Mouse (Mus musculus) T-helper 2 cell (primary cell): ENCODE results near the gene Selenot.
"Not testable (repeated sequence)": the region's sequence is repeated elsewhere in the genome, so short reads cannot be mapped to it uniquely, and the experiment has no call there.

Experiments
- in situ Hi-C: fragments of 300-600 bp; cut with MboI, MseI; formaldehyde crosslinking; loops from one replicate; pipeline ENCODE4 v1.15.1; 2025; ENCODE audit warnings: high pct_unique_total_duplicates

Selenot gene

GRCm38 (mm10) chr3:58576137-58577066 lies at the start of gene Selenot:
TSS of gene Selenot (plus strand) at chr3:58576636.
- in situ Hi-C loops = no loop called here

DNA sequence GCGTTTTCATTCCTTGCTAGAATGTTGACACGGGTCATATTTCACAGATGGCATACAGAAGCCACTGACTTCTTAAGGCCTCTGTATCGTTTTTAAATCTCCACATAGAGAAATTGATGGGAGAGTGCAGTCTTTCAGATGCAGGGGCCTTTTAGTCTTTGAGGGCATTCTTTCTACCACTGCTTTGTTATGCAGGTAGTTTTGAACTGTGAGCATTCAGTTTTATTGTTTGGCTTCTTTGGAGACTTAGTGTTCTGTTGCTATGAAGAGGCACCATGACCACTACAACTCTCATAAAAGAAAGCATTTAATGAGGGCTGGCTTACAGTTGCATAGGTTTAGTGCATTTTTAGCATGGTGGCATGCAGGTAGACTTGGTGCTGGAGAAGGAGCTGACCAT lies 39.9 kb upstream of the Selenot start:
- in situ Hi-C loops = loop anchor here (5.0 kb wide), 1 partner anchor 36 kb away; no protein-coding TSS in a partner anchor

DNA sequence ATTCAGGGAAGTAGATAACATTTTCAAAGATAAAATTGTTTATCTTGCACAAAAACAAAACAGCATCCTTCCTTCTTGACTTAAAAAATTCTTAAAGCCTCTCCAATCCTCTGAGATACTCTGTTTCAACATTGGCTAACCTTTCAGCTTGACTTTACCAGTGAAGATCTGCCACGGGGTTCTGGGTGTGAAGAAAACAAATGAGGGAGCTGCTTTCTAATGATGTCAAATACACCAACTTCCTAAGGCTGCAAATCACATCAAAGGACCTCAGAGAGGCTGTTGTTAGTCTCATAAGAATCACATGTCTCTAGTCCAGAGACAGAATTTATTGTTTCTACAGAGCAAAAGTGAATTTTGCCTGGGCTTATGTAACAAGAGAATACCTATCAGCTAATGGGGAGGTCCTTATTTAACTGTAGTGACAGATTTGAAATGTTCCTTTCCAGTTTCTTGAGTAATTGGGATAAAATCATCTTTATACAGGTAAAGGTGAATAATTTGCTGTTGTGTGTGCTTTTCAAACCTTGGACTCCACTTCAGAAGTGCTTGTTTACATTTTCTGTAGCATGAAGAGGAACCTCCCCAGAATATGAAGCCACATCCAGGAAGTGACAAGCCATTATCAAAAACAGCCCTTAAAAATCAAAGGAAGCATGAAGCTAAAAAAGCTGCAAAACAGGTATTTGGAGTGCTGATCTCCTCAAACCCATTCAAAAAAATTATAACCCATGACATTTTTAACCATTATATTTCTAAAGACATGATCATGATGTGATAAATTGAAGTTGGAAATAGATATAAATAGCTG lies 24.2 kb upstream of the Selenot start:
- in situ Hi-C loops = no loop called here

- in situ Hi-C loops = no loop called here
Observed at GRCm38 (mm10) chr3:58556649-58557048, 19.8 kb upstream of the Selenot start.

DNA sequence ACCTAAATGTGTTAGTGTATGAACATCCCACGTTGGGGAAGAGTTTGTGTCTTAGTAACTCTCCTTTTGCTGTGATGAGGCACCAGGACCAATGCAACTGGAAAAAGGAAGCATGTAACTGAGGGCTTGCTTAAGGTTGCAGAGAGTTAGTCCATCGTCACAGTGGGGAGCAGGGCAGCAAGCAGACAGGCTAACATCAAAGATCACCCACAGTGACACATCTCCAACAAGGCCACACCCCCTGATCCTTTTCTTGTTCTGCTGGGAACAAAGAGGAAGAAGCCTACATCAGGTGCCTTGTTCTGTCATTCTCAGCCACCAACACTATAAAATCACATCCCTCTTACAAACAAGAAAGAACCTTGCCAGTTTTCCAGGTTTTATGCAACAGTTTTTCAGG lies 16.5 kb upstream of the Selenot start:
- in situ Hi-C loops = no loop called here

- in situ Hi-C loops = no loop called here
Observed at GRCm38 (mm10) chr3:58561437-58561836, 15.0 kb upstream of the Selenot start.

DNA sequence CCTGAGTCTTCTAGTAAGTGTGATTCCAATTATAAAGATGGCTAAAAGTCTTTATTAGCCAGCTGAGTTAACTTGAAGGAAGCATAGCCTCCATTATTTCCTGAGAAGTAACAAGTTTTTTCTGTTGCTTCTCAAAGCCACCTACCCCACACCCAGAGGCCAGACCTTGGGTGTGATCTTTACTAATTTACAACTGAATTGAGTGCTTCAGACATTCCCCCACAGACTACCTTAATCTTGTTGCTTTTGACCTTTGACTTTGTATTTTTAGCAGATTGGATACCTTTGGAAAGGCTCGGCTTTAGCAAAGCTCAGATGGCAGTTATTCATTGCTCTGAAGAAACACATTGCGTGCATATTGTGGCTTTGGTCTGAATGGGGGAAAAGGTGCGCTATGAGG lies 5.6 kb upstream of the Selenot start:
- in situ Hi-C loops = loop anchor here (5.0 kb wide), 1 partner anchor 34 kb away; no protein-coding TSS in a partner anchor

DNA sequence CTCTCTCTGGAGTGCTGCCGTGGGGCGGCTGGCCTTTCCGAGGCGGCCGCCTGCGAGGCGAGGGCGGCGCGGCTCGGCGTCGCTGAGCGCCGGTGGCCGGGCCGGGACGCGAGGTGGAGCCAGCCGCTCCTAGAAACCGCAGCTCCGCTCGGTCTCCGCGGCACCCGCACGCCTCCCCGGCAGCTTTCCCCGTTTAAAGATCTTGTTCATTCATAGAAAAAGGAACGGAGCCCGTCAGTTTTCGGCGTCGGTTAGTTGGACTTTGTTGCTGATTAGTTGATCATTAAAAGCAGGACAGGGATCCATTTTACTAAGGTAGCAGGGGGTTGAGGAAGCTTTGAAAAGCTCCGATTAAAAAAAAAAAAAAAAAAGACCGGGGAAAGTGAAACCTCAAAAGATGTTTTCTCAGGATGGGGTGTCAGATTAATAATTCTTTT lies 649 bp downstream of the Selenot start:
- in situ Hi-C loops = no loop called here

DNA sequence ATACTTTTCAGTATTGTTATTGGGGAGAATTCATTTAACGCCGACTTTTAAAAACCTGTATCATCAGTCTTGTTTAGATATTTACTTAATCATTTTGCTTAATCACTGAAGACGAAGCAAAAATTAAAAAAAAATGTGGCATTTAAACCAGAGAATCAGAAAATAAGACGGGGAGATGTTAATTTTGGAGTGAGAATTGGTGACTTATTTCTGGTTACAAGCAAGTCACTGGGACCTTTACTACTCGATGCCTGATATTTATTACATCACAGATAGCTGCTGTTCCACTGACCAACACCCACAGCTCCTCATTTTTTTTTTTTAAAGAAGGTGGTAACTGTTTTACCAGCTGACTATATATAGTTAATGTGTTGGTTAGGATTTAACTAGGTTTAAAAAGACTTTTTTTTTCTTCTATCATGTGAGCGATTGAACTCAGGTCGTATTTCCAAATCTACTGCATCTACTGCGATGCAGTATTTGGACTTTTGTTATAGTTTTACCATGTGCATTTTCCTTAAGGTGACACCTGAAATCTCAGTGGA lies 1.1 kb downstream of the Selenot start:
- in situ Hi-C loops = no loop called here

- in situ Hi-C loops = loop anchor here (5.0 kb wide), 1 partner anchor 111 kb away; the partner anchor contains the start of gene Siah2
Observed at GRCm38 (mm10) chr3:58581530-58581929, 5.1 kb downstream of the Selenot start.

- in situ Hi-C loops = loop anchor here (5.0 kb wide), 1 partner anchor 110 kb away; the partner anchor contains the start of gene Siah2
Observed at GRCm38 (mm10) chr3:58582297-58582696, 5.9 kb downstream of the Selenot start.

- in situ Hi-C loops = loop anchor here (5.0 kb wide), 1 partner anchor 109 kb away; the partner anchor contains the start of gene Siah2
Observed at GRCm38 (mm10) chr3:58582788-58583426, 6.5 kb downstream of the Selenot start.

GRCm38 (mm10) chr3:58590544-58590943 lies 14.1 kb downstream of the Selenot start:
- in situ Hi-C loops = not testable (repeated sequence)

DNA sequence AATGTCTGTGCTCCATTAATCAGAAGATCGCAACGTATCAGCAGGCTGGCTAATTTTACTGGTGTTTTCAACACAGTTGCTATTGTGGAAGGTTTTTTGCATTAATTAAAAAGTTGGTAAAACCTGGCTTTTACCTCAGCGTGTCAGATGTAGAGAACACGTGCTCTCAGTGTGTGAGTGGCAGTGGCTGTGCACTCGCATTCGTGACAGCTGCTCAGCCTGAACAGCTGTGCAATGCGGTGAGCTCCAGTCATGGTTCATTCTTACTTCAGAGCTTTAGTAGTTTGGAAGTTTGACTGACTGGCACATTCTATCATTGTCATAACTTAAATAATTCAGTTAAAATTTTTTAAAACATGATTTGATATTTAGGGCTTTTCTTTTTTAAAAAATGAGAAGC lies 16.2 kb downstream of the Selenot start:
- in situ Hi-C loops = not testable (repeated sequence)

- in situ Hi-C loops = no loop called here
Observed at GRCm38 (mm10) chr3:58593623-58594022, 17.2 kb downstream of the Selenot start.

DNA sequence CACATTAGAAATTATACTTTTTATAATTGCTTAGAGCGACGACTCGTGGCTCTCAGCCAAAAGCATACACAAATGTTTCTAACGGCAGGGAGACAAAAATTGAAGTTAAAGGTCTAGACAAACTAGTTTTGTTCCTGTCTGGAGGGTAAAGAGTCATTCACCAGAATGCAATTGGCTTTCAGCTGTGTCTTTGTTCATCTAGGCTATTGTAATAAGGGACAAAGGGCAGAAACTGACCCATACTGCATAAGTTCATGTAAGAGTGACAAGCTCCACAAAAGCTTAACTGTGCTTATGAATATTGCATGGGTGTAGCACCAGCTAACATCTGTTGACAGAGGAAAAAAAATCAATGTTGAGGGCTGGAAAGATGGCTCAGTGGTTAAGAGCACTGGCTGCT lies 32.1 kb downstream of the Selenot start:
- in situ Hi-C loops = no loop called here

DNA sequence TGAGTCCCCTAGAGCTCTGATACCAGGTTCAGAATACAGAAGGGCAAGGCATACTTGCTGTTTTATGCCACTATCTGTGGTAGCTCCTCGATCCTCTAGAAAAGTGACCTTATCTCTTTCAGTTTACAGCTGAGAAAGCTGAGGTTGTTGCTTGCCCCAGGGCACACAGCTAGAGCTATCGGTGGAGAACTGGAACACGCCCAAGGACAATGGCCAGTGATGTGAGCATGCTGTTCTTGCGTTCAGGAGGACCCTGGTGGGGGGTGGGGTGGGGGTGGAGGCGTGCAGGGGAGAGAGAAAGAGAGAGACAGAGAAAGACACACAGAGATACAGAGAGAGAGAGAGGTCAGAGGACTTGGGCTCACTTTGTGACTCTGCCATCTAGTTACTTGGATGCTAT lies 33.5 kb downstream of the Selenot start:
- in situ Hi-C loops = no loop called here

- in situ Hi-C loops = no loop called here
Observed at GRCm38 (mm10) chr3:58621066-58621465, 44.6 kb downstream of the Selenot start.

DNA sequence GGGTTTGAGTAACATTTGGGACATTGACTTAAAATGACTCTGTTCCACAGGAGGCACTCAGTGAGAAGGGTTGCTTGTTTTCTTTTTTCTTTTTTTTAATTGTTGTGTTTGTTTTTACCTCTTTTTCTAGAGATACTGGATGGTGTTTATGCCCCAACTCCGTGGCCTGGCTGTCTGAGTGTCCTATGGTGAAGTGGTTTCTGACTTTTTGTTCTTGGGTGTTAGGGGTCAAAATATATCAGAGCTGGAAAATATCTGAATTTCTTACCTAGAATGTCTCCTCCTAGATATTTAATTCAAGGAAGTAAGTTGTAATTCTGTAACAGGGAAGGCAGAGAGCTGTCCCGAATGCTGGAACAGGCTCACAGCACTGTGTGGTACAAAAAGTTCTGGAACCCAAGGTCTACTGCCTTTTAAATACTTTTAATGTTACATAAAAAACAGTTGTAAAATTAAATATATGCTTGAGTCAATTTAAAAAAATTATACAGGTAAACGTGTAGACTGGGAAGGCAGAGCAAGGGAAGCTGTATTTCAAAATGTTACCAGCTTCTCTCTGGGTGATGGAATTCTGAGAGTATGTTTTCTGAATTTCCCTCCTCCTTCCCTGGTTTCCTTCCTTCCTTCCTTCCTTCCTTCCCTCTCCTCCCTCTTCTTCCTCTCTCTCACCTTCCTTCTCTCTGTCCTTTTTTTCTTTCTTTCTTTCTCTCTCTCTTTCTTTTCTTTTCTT lies 46.4 kb downstream of the Selenot start:
- in situ Hi-C loops = no loop called here

DNA sequence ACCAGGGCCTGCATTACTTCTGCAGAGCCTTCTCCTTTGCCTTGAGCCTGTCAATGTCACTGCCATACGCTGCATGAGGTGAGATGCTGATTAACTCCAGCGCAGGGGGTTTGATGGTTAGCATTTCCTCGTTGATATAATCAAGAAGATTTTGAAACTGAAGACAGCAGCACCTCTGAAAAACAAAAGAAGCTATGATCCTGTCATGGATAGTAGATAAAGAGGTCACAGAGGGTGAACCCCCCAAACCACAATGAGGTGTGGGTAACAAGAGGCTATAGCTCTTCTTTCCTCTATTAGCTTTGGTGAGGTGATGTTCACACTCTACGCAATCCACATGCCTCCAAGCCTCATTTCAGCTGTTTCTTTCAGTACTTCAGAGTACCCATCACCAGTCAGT lies 48.5 kb downstream of the Selenot start:
- in situ Hi-C loops = no loop called here

DNA sequence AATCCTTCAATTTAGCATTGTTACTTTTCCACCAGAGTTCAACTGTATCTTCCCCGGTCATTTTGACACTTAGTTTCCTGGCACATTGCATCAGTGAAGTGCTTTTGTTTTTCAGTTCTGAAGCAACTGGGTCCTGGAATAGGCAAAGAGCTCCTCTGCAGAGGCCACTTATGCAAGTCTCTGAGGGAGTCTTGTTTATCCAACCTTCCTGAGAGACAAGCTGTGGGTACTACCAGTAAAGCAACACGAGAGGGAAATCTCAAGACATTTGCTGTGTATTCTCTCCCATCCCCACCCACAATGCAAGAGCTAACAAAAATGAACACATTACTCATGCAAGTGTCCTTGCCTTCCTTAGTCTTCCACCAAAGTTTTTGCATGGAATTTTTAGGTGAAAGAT lies 55.3 kb downstream of the Selenot start:
- in situ Hi-C loops = no loop called here
